Mouse (Mus musculus) MEL (cell line): ENCODE results near the gene Dgkg. TPM values are rescaled to one million over a fixed set of nuclear protein-coding genes. Genes with fewer than 3 reads are reported as not detected.
A peak's percentile ranks its signal among the peaks of the same experiment; 100 is the strongest.

Experiments used
- DNase-seq: peaks from one replicate; pipeline ENCODE4 v3.0.0; 2011; ENCODE audit warnings: low read depth, low spot score
- H3K27ac ChIP-seq: 2 replicates; pipeline ENCODE4 v1.5.1; 2012; ENCODE audit warnings: low read depth, mild to moderate bottlenecking, control low read depth, low read length, moderate library complexity; ENCODE audit not compliant: control insufficient read depth
- H3K27me3 ChIP-seq, 2 experiments: fragments of 150-350 bp in 1 of 2; sonication (generic) in 1 of 2; 2 replicates each; pipeline ENCODE4 v1.6.1; 2012; ENCODE audit warnings: low read length in 2 of 2, mild to moderate bottlenecking in 2 of 2, improper control_type of control experiment in 1 of 2, moderate library complexity in 1 of 2; ENCODE audit not compliant: insufficient read depth in 2 of 2, control insufficient read depth in 1 of 2
- H3K36me3 ChIP-seq, 2 experiments: 2 replicates each; pipeline ENCODE4 v1.6.1; 2012 to 2014; ENCODE audit warnings: low read length in 2 of 2, improper control_type of control experiment in 1 of 2, inconsistent platforms in 1 of 2, mild to moderate bottlenecking in 1 of 2; ENCODE audit not compliant: insufficient read depth in 2 of 2, control insufficient read depth in 1 of 2
- H3K4me1 ChIP-seq, 2 experiments: fragments of 150-350 bp in 1 of 2; sonication (generic) in 1 of 2; 2 replicates each; pipeline ENCODE4 v1.6.1; 2012; ENCODE audit warnings: low read length in 2 of 2, improper control_type of control experiment in 1 of 2, mild to moderate bottlenecking in 1 of 2; ENCODE audit not compliant: insufficient read depth in 2 of 2, control insufficient read depth in 1 of 2
- H3K4me3 ChIP-seq, 2 experiments: fragments of 150-350 bp in 1 of 2; sonication (generic) in 1 of 2; 2 replicates each; pipeline ENCODE4 v1.5.1; 2012; ENCODE audit warnings: low read depth in 2 of 2, low read length in 2 of 2, mild to moderate bottlenecking in 2 of 2, moderate library complexity in 2 of 2, control low read depth in 1 of 2, improper control_type of control experiment in 1 of 2; ENCODE audit not compliant: control insufficient read depth in 1 of 2, insufficient read depth in 1 of 2
- H3K79me2 ChIP-seq: 2 replicates; pipeline ENCODE4 v1.6.1; 2012; ENCODE audit warnings: mild to moderate bottlenecking, low read length, moderate library complexity; ENCODE audit not compliant: control insufficient read depth, poor library complexity, insufficient read depth
- H3K9ac ChIP-seq: 2 replicates; pipeline ENCODE4 v1.6.1; 2012; ENCODE audit warnings: low read depth, mild to moderate bottlenecking, control low read depth, low read length, moderate library complexity; ENCODE audit not compliant: control insufficient read depth, poor library complexity, severe bottlenecking
- H3K9me3 ChIP-seq: fragments of 150-350 bp; sonication (generic); replicated peaks from 2 replicates; pipeline ENCODE4 v1.6.1; 2012; ENCODE audit warnings: mild to moderate bottlenecking, low read length, improper control_type of control experiment, moderate library complexity; ENCODE audit not compliant: insufficient read depth
- BHLHE40 ChIP-seq: IDR thresholded peaks from 2 replicates; pipeline ENCODE4 v1.6.1; 2012; ENCODE audit warnings: low read depth, mild to moderate bottlenecking, inconsistent platforms, low read length, improper control_type of control experiment, borderline replicate concordance
- CTCF ChIP-seq, 3 experiments: IDR thresholded peaks in 2 of 3; conservative IDR thresholded peaks in 1 of 3; 2 replicates each; pipeline ENCODE4 v1.5.1; 2011 to 2012; ENCODE audit warnings: low read length in 3 of 3, low read depth in 2 of 3, mild to moderate bottlenecking in 2 of 3, improper control_type of control experiment in 1 of 3, inconsistent platforms in 1 of 3, mixed read lengths in 1 of 3, moderate library complexity in 1 of 3; ENCODE audit not compliant: control insufficient read depth in 1 of 3, insufficient read depth in 1 of 3, poor library complexity in 1 of 3, severe bottlenecking in 1 of 3
- ELF1 ChIP-seq: IDR thresholded peaks from 2 replicates; pipeline ENCODE4 v1.6.1; 2014; ENCODE audit warnings: low read depth, mild to moderate bottlenecking, inconsistent platforms, low read length, improper control_type of control experiment, moderate library complexity
- EP300 ChIP-seq, 2 experiments: IDR thresholded peaks; 2 replicates each; pipeline ENCODE4 v1.6.1; 2011; ENCODE audit warnings: improper control_type of control experiment in 2 of 2, low read length in 2 of 2, low read depth in 1 of 2, mild to moderate bottlenecking in 1 of 2
- ETS1 ChIP-seq: IDR thresholded peaks from 2 replicates; pipeline ENCODE4 v1.6.1; 2012; ENCODE audit warnings: low read depth, mild to moderate bottlenecking, inconsistent platforms, low read length, improper control_type of control experiment, moderate library complexity
- HCFC1 ChIP-seq: IDR thresholded peaks from 2 replicates; pipeline ENCODE4 v1.6.1; 2012; ENCODE audit warnings: low read depth, mild to moderate bottlenecking, inconsistent platforms, low read length, improper control_type of control experiment, moderate library complexity
- MAFK ChIP-seq: IDR thresholded peaks from 2 replicates; pipeline ENCODE4 v1.6.1; 2011; ENCODE audit warnings: low read depth, mild to moderate bottlenecking, low read length, improper control_type of control experiment, borderline replicate concordance
- MEF2A ChIP-seq: IDR thresholded peaks from 2 replicates; pipeline ENCODE4 v1.6.1; 2014; ENCODE audit warnings: low read depth, mild to moderate bottlenecking, inconsistent platforms, low read length, improper control_type of control experiment; ENCODE audit not compliant: poor library complexity, insufficient replicate concordance, severe bottlenecking; ENCODE audit errors: extremely low read depth
- MXI1 ChIP-seq: IDR thresholded peaks from 2 replicates; pipeline ENCODE4 v1.6.1; 2011; ENCODE audit warnings: mild to moderate bottlenecking, low read depth, low read length, improper control_type of control experiment
- NRF1 ChIP-seq: IDR thresholded peaks from 2 replicates; pipeline ENCODE4 v1.6.1; 2014; ENCODE audit warnings: low read depth, mild to moderate bottlenecking, inconsistent platforms, low read length, improper control_type of control experiment, moderate library complexity; ENCODE audit not compliant: poor library complexity, insufficient read depth, severe bottlenecking
- POLR2AphosphoS5 ChIP-seq: IDR thresholded peaks from 2 replicates; pipeline ENCODE4 v1.6.1; 2012; ENCODE audit warnings: low read depth, borderline replicate concordance, mild to moderate bottlenecking, inconsistent platforms, low read length, moderate library complexity, mixed read lengths
- RAD21 ChIP-seq: IDR thresholded peaks from 2 replicates; pipeline ENCODE4 v1.6.1; 2011; ENCODE audit warnings: mild to moderate bottlenecking, low read depth, low read length, improper control_type of control experiment
- SMC3 ChIP-seq: IDR thresholded peaks from 2 replicates; pipeline ENCODE4 v1.6.1; 2011; ENCODE audit warnings: low read depth, low read length, improper control_type of control experiment
- TBP ChIP-seq: IDR thresholded peaks from 2 replicates; pipeline ENCODE4 v1.8.0; 2011; ENCODE audit warnings: low read depth, low read length, improper control_type of control experiment
- USF1 ChIP-seq: IDR thresholded peaks from 2 replicates; pipeline ENCODE4 v1.6.1; 2014; ENCODE audit warnings: low read depth, mild to moderate bottlenecking, inconsistent platforms, low read length, improper control_type of control experiment, moderate library complexity
- USF2 ChIP-seq, 2 experiments: IDR thresholded peaks; 2 replicates each; pipeline ENCODE4 v1.6.1; 2011 to 2012; ENCODE audit warnings: improper control_type of control experiment in 2 of 2, low read length in 2 of 2, borderline replicate concordance in 1 of 2, inconsistent platforms in 1 of 2, low read depth in 1 of 2, mild to moderate bottlenecking in 1 of 2; ENCODE audit not compliant: insufficient read depth in 1 of 2
- ZKSCAN1 ChIP-seq: IDR thresholded peaks from 2 replicates; pipeline ENCODE4 v1.6.1; 2012; ENCODE audit warnings: low read depth, mild to moderate bottlenecking, inconsistent platforms, low read length, improper control_type of control experiment, moderate library complexity
- ZNF384 ChIP-seq: IDR thresholded peaks from 2 replicates; pipeline ENCODE4 v1.6.1; 2012; ENCODE audit warnings: low read depth, mild to moderate bottlenecking, inconsistent platforms, low read length, improper control_type of control experiment
- polyA plus RNA-seq, 2 experiments: library from polyadenylated mRNA; stranded (reverse) in 1 of 2; unstranded in 1 of 2; fragments of >175 nt in 1 of 2; fragments of >200 nt in 1 of 2; gene quantifications; 2 replicates each; pipeline versions ENCODE4 v1.2.1 to v1.2.4; 2012; ENCODE audit warnings: low replicate concordance in 2 of 2, low read depth in 1 of 2; ENCODE audit not compliant: insufficient read length in 2 of 2, insufficient read depth in 1 of 2, missing spikeins in 1 of 2
- total RNA-seq: library from RNA; depleted of rRNA; stranded (reverse); fragments of 300-350 nt; gene quantifications from 2 replicates; pipeline ENCODE4 v1.2.3, GENCODE M21; 2012

The Dgkg gene
- total and polyA plus RNA-seq, 3 experiments, result not detected

DNA sequence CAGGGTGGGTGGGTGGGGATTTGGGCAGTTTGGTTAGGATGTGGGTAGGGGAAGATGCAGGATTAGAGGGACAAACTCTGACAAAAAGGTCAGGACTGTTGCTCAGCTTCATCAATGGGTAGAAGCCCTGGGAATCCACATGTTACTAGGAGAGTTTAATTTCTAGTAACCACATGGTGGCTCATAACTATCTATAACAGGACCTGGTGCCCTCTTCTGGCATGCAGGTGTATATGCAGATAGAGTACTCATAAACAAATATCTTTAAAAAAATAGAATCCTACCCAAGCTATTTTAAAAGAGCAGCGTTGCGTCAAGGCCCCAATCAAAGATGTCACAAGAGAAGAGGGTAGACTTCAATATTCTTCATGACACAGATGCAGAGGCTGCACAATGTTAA, 63.1 kb downstream of the Dgkg start (continued):
- TF ChIP-seq POLR2AphosphoS5 (no peak), EP300 (IDR thresholded peaks at IDR 0.05; ENCODE audit: low read depth in 1 of 2, low read length in 2 of 2) (no peak), SMC3 (peak; percentile 40)

DNA sequence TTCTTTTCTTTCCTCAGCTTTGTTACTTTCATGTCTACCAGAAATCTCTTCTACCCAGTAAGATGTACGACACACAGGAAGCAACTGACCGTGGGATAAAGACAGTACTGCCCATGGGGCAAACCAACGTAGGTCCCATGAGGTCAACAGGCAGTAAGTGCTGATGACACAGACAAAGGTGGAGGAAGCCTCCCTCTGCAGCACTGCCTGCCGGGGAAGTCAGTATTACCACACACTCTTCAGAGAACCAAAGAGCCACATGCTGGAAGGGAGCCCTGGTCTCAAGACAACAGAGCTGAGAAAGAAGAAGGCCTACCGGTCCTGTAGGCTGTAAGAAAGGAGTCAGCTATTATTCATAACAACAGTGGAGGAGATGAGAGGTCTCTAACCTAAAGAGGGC, 67.4 kb downstream of the Dgkg start:
- no peak overlapping the region for H3K4me3 ChIP-seq

DNA sequence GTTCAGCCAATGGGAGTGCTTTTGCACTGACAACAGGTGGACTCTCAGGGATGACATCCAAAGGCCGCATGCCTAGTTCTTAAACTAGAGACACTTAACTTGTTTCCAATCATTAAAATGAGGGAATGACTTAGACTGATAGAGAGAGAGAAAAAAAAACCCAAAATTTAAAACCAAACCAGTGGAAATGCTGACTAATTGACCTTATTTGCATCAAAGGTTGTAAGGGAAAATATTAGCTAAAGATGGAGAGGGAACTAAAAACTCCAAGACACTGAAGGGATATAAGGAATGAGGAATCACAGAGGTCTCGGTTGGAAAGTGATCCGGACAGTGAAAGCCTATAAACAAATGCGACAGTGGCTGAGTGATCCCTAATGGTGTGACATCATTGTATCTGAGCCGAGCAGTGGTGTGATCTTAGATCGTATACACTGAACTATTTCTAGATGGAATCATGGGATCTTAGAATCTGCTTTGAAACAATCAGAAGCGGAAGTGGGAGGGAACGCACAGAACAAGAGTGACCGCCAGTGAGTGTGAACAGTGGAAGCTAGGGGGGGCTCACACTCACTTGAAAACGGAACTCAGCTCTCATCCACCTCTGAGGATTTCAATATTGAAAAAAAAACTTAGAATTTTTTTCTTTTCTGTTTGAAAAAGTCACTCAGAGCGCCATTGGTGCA, 70.7 kb downstream of the Dgkg start:
- no peak for DNase-seq
- Histone ChIP-seq H3K27ac (no peak overlapping the region), H3K9ac (no peak overlapping the region), H3K4me3 (no peak overlapping the region), H3K79me2 (no peaks in the 10 kb centered on the region), H3K9me3 (no peaks in the 10 kb centered on the region), H3K4me1 (no peaks in the 10 kb centered on the region), H3K27me3 (no peaks in the 10 kb centered on the region), H3K36me3 (no peaks in the 10 kb centered on the region)
- TF ChIP-seq EP300 (IDR thresholded peaks at IDR 0.05; ENCODE audit: low read depth in 1 of 2, low read length in 2 of 2) (no peak), TBP (no peak), MXI1 (no peak), USF2 (IDR thresholded peaks at IDR 0.05; ENCODE audit: borderline replicate concordance in 1 of 2, insufficient read depth in 1 of 2, low read depth in 1 of 2, low read length in 2 of 2) (no peak), NRF1 (no peak), POLR2AphosphoS5 (no peak), RAD21 (no peak), USF1 (no peak), MEF2A (no peak), CTCF (IDR thresholded peaks at IDR 0.05 in 2 of 3, conservative IDR thresholded peaks at IDR 0.05 in 1 of 3; ENCODE audit: control insufficient read depth in 1 of 3, insufficient read depth in 1 of 3, low read depth in 2 of 3, low read length in 3 of 3, poor library complexity in 1 of 3, severe bottlenecking in 1 of 3) (no peak), BHLHE40 (no peak), HCFC1 (no peak), ETS1 (no peak), ZKSCAN1 (no peak), ELF1 (no peak), MAFK (no peak)

More for the DNA sequence above, 67.4 kb downstream of the Dgkg start:
- TF ChIP-seq ZNF384 (no peak), HCFC1 (no peak), ETS1 (no peak)
- no peaks in the 10 kb centered on the region for H3K4me1 ChIP-seq
- no peak overlapping the region for H3K27ac ChIP-seq
- H3K79me2 ChIP-seq, result no peaks in the 10 kb centered on the region
- no peak for DNase-seq
- no peaks in the 10 kb centered on the region for H3K27me3 ChIP-seq
- H3K9me3 ChIP-seq, result no peaks in the 10 kb centered on the region
- no peaks in the 10 kb centered on the region for H3K36me3 ChIP-seq
- no peak overlapping the region for H3K9ac ChIP-seq
